Comparison of ENCODE assay signal across 11 mouse cellular contexts in genomic region chr11:49205080-49205590, GRCm38 (mm10). TPM values are rescaled to one million over a fixed set of nuclear protein-coding genes. Genes with fewer than 3 reads are reported as not detected.
DNase-seq lines count a peak whose midpoint lies in the region; ATAC-seq lines count a peak whose summit lies in the region.
"Had no signal": no experiment of that assay in that cellular context is flagged by ENCODE, and none has a peak within 500 bp of the region (broad histone marks: within the 10 kb centered on the region; RNA-seq: fewer than 3 reads in every experiment).

No protein-coding gene starts in this region.

- H3K9ac ChIP-seq in lung, embryonic 16.5 days (ENCODE audit: low read length): no peak overlapping the region
- no peak overlapping the region for H3K9ac ChIP-seq in forebrain, embryonic 13.5 days
- no peak overlapping the region for H3K9ac ChIP-seq in limb, embryonic 13.5 days
- no peak overlapping the region for H3K9ac ChIP-seq in neural tube, embryonic 15.5 days (replicated peaks)

- H3K4me1 ChIP-seq in lung, embryonic 16.5 days (replicated peaks; ENCODE audit: control insufficient read depth, insufficient read depth, low read length): peaks cover 17% of the 10 kb centered on the region
- H3K4me1 ChIP-seq in forebrain, embryonic 13.5 days: peaks cover 36% of the 10 kb centered on the region
- peaks cover 13% of the 10 kb centered on the region for H3K4me1 ChIP-seq in limb, embryonic 13.5 days
- H3K4me1 ChIP-seq in neural tube, embryonic 15.5 days: peaks cover 26% of the 10 kb centered on the region

- H3K9me3 ChIP-seq in lung, embryonic 16.5 days (ENCODE audit: control insufficient read depth, low read length): no peaks in the 10 kb centered on the region
- no peaks in the 10 kb centered on the region for H3K9me3 ChIP-seq in forebrain, embryonic 13.5 days (replicated peaks)
- no peaks in the 10 kb centered on the region for H3K9me3 ChIP-seq in limb, embryonic 13.5 days
- H3K9me3 ChIP-seq in neural tube, embryonic 15.5 days (replicated peaks): no peaks in the 10 kb centered on the region

- 49% methylated on average over 6 of the region's 6 CpGs for WGBS in lung, embryonic 16.5 days
- 90% methylated on average over 6 of the region's 6 CpGs for whole genome bisulfite sequencing in forebrain, embryonic 13.5 days
- 77% methylated on average over 6 of the region's 6 CpGs for WGBS in limb, embryonic 13.5 days
- 84% methylated on average over 6 of the region's 6 CpGs for WGBS in neural tube, embryonic 15.5 days

- no peaks in the 10 kb centered on the region for H3K27me3 ChIP-seq in lung, embryonic 16.5 days (ENCODE audit: control insufficient read depth, insufficient read depth, low read depth, low read length)
- H3K27me3 ChIP-seq in forebrain, embryonic 13.5 days: no peaks in the 10 kb centered on the region
- H3K27me3 ChIP-seq in limb, embryonic 13.5 days: no peaks in the 10 kb centered on the region
- H3K27me3 ChIP-seq in neural tube, embryonic 15.5 days (replicated peaks): no peaks in the 10 kb centered on the region

- no peak overlapping the region for H3K4me3 ChIP-seq in lung, embryonic 16.5 days (ENCODE audit: low read length)
- H3K4me3 ChIP-seq in forebrain, embryonic 13.5 days: peak overlapping the region; percentile 91
- peak overlapping the region; percentile 86; the same call in 1 of the 2 replicates for H3K4me3 ChIP-seq in limb, embryonic 13.5 days
- H3K4me3 ChIP-seq in neural tube, embryonic 15.5 days (replicated peaks): no peak overlapping the region

- H3K4me2 ChIP-seq in lung, embryonic 16.5 days (ENCODE audit: low read depth, low read length): peak overlapping the region; percentile 76
- H3K4me2 ChIP-seq in forebrain, embryonic 13.5 days: peak overlapping the region; percentile 67
- H3K4me2 ChIP-seq in limb, embryonic 13.5 days (replicated peaks): peak overlapping the region; percentile 83
- H3K4me2 ChIP-seq in neural tube, embryonic 15.5 days: peak overlapping the region; percentile 90

- DNase-seq in lung, postnatal 14 days: no peak
- no peak for DNase-seq in layer of hippocampus, postnatal 14 days (ENCODE audit: low spot score in 2 of 2)
- no peak for DNase-seq in thymus, postnatal 0 days (ENCODE audit: low spot score)
- DNase-seq: adrenal gland, adult 8-10 months had no signal

- H3K27ac ChIP-seq in lung, embryonic 16.5 days (ENCODE audit: low read length): no peak overlapping the region
- H3K27ac ChIP-seq in forebrain, embryonic 13.5 days: no peak overlapping the region
- H3K27ac ChIP-seq in limb, embryonic 13.5 days: no peak overlapping the region
- H3K27ac ChIP-seq in neural tube, embryonic 15.5 days (replicated peaks): no peak overlapping the region

- ATAC-seq in lung, embryonic 16.5 days (ENCODE audit: low read depth): no peak
- no peak for ATAC-seq in forebrain, embryonic 13.5 days
- no peak for ATAC-seq in limb, embryonic 13.5 days (ENCODE audit: low FRiP score, low read depth)
- ATAC-seq in neural tube, embryonic 15.5 days (ENCODE audit: low FRiP score): no peak
- ATAC-seq in cerebellum, adult (ENCODE audit: insufficient number of reproducible peaks, low FRiP score, low TSS enrichment): no peak

- peaks cover 2% of the 10 kb centered on the region; the same call in 1 of the 2 replicates for H3K36me3 ChIP-seq in lung, embryonic 16.5 days (ENCODE audit: control insufficient read depth, insufficient read depth, low read length)
- H3K36me3 ChIP-seq in forebrain, embryonic 13.5 days (ENCODE audit: poor library complexity, severe bottlenecking): peaks cover 7% of the 10 kb centered on the region; the same call in 1 of the 2 replicates
- peaks cover 23% of the 10 kb centered on the region for H3K36me3 ChIP-seq in limb, embryonic 13.5 days
- H3K36me3 ChIP-seq in neural tube, embryonic 15.5 days: peaks cover 3% of the 10 kb centered on the region; the same call in 1 of the 2 replicates

RNA-seq across cellular contexts. Expression of gene Zfp62, which starts 2.0 kb away (rescaled TPM):
- 35.8 and 38.2 TPM in 2 replicates for polyA plus RNA-seq in lung, embryonic 16.5 days (2015; fragmentation: Nextera tagmentation; extraction: Ambion mirVana)
- 58.5 and 58.6 TPM in 2 replicates for polyA plus RNA-seq in forebrain, embryonic 13.5 days (2015; fragmentation: Nextera tagmentation; extraction: Ambion mirVana)
- polyA plus RNA-seq in limb, embryonic 13.5 days (2015; fragmentation: Nextera tagmentation; extraction: Ambion mirVana): 44.5 and 48.8 TPM in 2 replicates
- 33.6 and 38.2 TPM in 2 replicates for polyA plus RNA-seq in neural tube, embryonic 15.5 days (2015; fragmentation: Nextera tagmentation; extraction: Ambion mirVana)
- total RNA-seq in layer of hippocampus, postnatal 14 days (2021): 10 to 100 TPM; 28.2 to 35.5 TPM
- 33.8 and 36.1 TPM in 2 replicates for polyA plus RNA-seq in thymus, postnatal 0 days (2015; fragmentation: Nextera tagmentation; extraction: Ambion mirVana)

RNA-seq across cellular contexts. Expression of gene Btnl9, which starts 18.2 kb away (rescaled TPM):
- 0.73 and 0.84 TPM in 2 replicates for polyA plus RNA-seq in lung, embryonic 16.5 days (2015; fragmentation: Nextera tagmentation; extraction: Ambion mirVana)
- 0.03 and 0.26 TPM in 2 replicates for polyA plus RNA-seq in forebrain, embryonic 13.5 days (2015; fragmentation: Nextera tagmentation; extraction: Ambion mirVana)
- polyA plus RNA-seq in limb, embryonic 13.5 days (2015; fragmentation: Nextera tagmentation; extraction: Ambion mirVana): 1.0 and 1.5 TPM in 2 replicates
- 0.17 and 0.59 TPM in 2 replicates for polyA plus RNA-seq in neural tube, embryonic 15.5 days (2015; fragmentation: Nextera tagmentation; extraction: Ambion mirVana)
- total RNA-seq in layer of hippocampus, postnatal 14 days (2021): under 1 TPM in 1 of 2 experiments, not detected in 1; 0.07 TPM
- 1.1 and 1.7 TPM in 2 replicates for polyA plus RNA-seq in thymus, postnatal 0 days (2015; fragmentation: Nextera tagmentation; extraction: Ambion mirVana)

RNA-seq across cellular contexts. Expression of gene Mgat1, which starts 38.9 kb away (rescaled TPM):
- polyA plus RNA-seq in lung, embryonic 16.5 days (2015; fragmentation: Nextera tagmentation; extraction: Ambion mirVana): 73.0 and 78.9 TPM in 2 replicates
- 25.5 and 30.6 TPM in 2 replicates for polyA plus RNA-seq in forebrain, embryonic 13.5 days (2015; fragmentation: Nextera tagmentation; extraction: Ambion mirVana)
- 56.3 and 60.7 TPM in 2 replicates for polyA plus RNA-seq in limb, embryonic 13.5 days (2015; fragmentation: Nextera tagmentation; extraction: Ambion mirVana)
- polyA plus RNA-seq in neural tube, embryonic 15.5 days (2015; fragmentation: Nextera tagmentation; extraction: Ambion mirVana): 34.0 and 46.2 TPM in 2 replicates
- 10 to 100 TPM; 48.7 to 50.9 TPM for total RNA-seq in layer of hippocampus, postnatal 14 days (2021)
- 82.0 and 82.7 TPM in 2 replicates for polyA plus RNA-seq in thymus, postnatal 0 days (2015; fragmentation: Nextera tagmentation; extraction: Ambion mirVana)

RNA-seq across cellular contexts. Expression of gene Olfr1394, which starts 51.0 kb away (rescaled TPM):
- polyA plus RNA-seq in lung, embryonic 16.5 days (2015; fragmentation: Nextera tagmentation; extraction: Ambion mirVana): not detected in 2 replicates
- polyA plus RNA-seq in forebrain, embryonic 13.5 days (2015; fragmentation: Nextera tagmentation; extraction: Ambion mirVana): not detected in 2 replicates
- not detected in 2 replicates for polyA plus RNA-seq in limb, embryonic 13.5 days (2015; fragmentation: Nextera tagmentation; extraction: Ambion mirVana)
- polyA plus RNA-seq in neural tube, embryonic 15.5 days (2015; fragmentation: Nextera tagmentation; extraction: Ambion mirVana): not detected in 2 replicates
- not detected for total RNA-seq in layer of hippocampus, postnatal 14 days (2021)
- polyA plus RNA-seq in thymus, postnatal 0 days (2015; fragmentation: Nextera tagmentation; extraction: Ambion mirVana): not detected in 2 replicates
- total RNA-seq: adrenal gland, adult 8-10 months; left cerebral cortex, postnatal 10 days had no signal
- polyA plus RNA-seq: small intestine, adult 2 months had no signal

Comparison
In these comparisons a context has a peak if more than half of its experiments do, and no peak if none do; other contexts are left out.
1. H3K4me3 ChIP-seq: peak in forebrain, embryonic 13.5 days (single experiment) and limb, embryonic 13.5 days (single experiment); none in lung, embryonic 16.5 days (single experiment) and neural tube, embryonic 15.5 days (single experiment).
2. Peak in every context shown above with its lines, with median percentiles within 50 percentile points of each other: H3K4me2 ChIP-seq.